Mouse (Mus musculus) monocyte, adult 59 days (primary cell): ENCODE measurements around the gene Gcnt4. TPM values are rescaled to one million over a fixed set of nuclear protein-coding genes. Genes with fewer than 3 reads are reported as not detected.

ENCODE experiments used
- total RNA-seq, 2 experiments: library from RNA; stranded (reverse); gene quantifications; one replicate each; pipeline ENCODE4 v1.2.4; 2023

Gene Gcnt4
- under 1 TPM in 1 of 2 experiments, not detected in 1; 0.08 TPM for total RNA-seq

GRCm38 (mm10) chr13:96923999-96924961, at the start of gene Gcnt4:
Gene Gcnt4 (plus strand): TSS chr13:96924689.

Other genes starting within 250 kb of the Gcnt4 start
- under 1 TPM in 1 of 2 experiments, not detected in 1; 0.08 TPM for gene Ankrd31, start 176.4 kb upstream of the Gcnt4 start, total RNA-seq
- gene 1700029F12Rik, start 109.7 kb downstream of the Gcnt4 start, total RNA-seq, result not detected
- not detected for gene Fam169a, start 142.6 kb downstream of the Gcnt4 start, total RNA-seq
- 10 to 100 TPM in 1 of 2 experiments, not detected in 1; 13.2 TPM for gene Gm6169, start 174.5 kb downstream of the Gcnt4 start, total RNA-seq
- gene Gfm2, start 213.2 kb downstream of the Gcnt4 start, total RNA-seq, result 10 to 100 TPM; 19.1 to 25.1 TPM
- gene Nsa2, start 213.2 kb downstream of the Gcnt4 start, total RNA-seq, result 100 to 1,000 TPM; 135 to 158 TPM